Mouse (Mus musculus) liver, postnatal 0 days (tissue): ENCODE measurements at regions not wholly inside any gene's neighbourhood (a gene's known extent, or its start where the extent isn't known, plus 50 kb on each side); places are given as distances from the start of the nearest gene placed in this dataset.

Source experiments
- CTCF ChIP-seq: sonication (generic); IDR thresholded peaks from 2 replicates; pipeline ENCODE4 v1.5.1; 2016; ENCODE audit warnings: antibody characterized with exemption, low read depth
- EP300 ChIP-seq: IDR thresholded peaks from 2 replicates; pipeline ENCODE4 v1.6.1; 2016; ENCODE audit warnings: antibody characterized with exemption, low read depth, mild to moderate bottlenecking

- TF ChIP-seq CTCF (no peak), EP300 (no peak)
Measured at GRCm38 (mm10) chr4:140390684-140391234, 144.2 kb upstream of the Igsf21 start.
